Mouse (Mus musculus): ENCODE data around the gene Smtnl2. TPM values are rescaled to one million over a fixed set of nuclear protein-coding genes. Genes with fewer than 3 reads are reported as not detected.

The Smtnl2 gene
- polyA plus RNA-seq, 1 experiment, result 2.7 TPM

GRCm38 (mm10) chr11:72354971-72355728, 56.4 kb downstream of the Smtnl2 start:
- 30% methylated on average over 20 of the region's 20 CpGs for WGBS
- no peak overlapping the region for H3K4me3 ChIP-seq (ENCODE audit: control insufficient read depth, insufficient read depth, low read length)
- no peaks in the 10 kb centered on the region; the same call in 1 of the 2 replicates for H3K4me1 ChIP-seq (replicated peaks; ENCODE audit: control insufficient read depth, insufficient read depth, low read length)
- TF ChIP-seq POLR2A (IDR thresholded peaks at IDR 0.05; ENCODE audit: control insufficient read depth, extremely low read depth, insufficient read depth, low read length, poor library complexity) (no peak), CTCF (IDR thresholded peaks at IDR 0.05; ENCODE audit: borderline replicate concordance, control insufficient read depth, extremely low read depth, insufficient read depth, low read length, poor library complexity) (peak; percentile 90)
- H3K36me3 ChIP-seq (ENCODE audit: control insufficient read depth, insufficient read depth, low read length), result no peaks in the 10 kb centered on the region
- no peak overlapping the region for H3K27ac ChIP-seq (ENCODE audit: control insufficient read depth, insufficient read depth, low read length)
- peak; percentile 73 for DNase-seq
- H3K27me3 ChIP-seq (ENCODE audit: control insufficient read depth, insufficient read depth, low read length), result no peaks in the 10 kb centered on the region

DNA sequence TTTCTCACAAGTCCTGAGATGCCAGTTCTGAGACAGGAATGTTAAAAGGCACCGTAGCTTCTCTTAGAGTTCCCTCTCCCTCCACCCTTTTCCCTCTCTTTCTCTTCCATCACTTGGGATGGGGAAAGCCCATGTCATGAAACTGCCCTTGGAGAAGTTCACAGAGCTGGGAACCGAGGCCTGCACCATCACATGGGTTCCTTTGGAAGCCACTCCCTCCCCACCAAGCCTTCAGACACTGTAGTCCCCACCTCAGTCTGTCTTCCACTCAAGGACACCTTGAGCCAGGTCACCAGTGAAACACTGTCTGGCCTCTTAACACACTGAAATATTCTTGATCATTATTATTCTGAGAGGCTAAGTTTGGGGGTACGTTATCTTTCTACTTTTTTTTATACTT, 58.3 kb downstream of the Smtnl2 start:
- WGBS, result 86% methylated on average over 3 of the region's 3 CpGs
- Histone ChIP-seq H3K4me3 (ENCODE audit: control insufficient read depth, insufficient read depth, low read length) (no peak overlapping the region), H3K36me3 (ENCODE audit: control insufficient read depth, insufficient read depth, low read length) (no peaks in the 10 kb centered on the region), H3K27ac (ENCODE audit: control insufficient read depth, insufficient read depth, low read length) (no peak overlapping the region), H3K27me3 (ENCODE audit: control insufficient read depth, insufficient read depth, low read length) (no peaks in the 10 kb centered on the region), H3K4me1 (replicated peaks; ENCODE audit: control insufficient read depth, insufficient read depth, low read length) (no peaks in the 10 kb centered on the region; the same call in 1 of the 2 replicates)
- TF ChIP-seq CTCF (IDR thresholded peaks at IDR 0.05; ENCODE audit: borderline replicate concordance, control insufficient read depth, extremely low read depth, insufficient read depth, low read length, poor library complexity), result no peak
- no peak for TF ChIP-seq POLR2A (IDR thresholded peaks at IDR 0.05; ENCODE audit: control insufficient read depth, extremely low read depth, insufficient read depth, low read length, poor library complexity)
- no peak for DNase-seq

- no peaks in the 10 kb centered on the region for H3K36me3 ChIP-seq (ENCODE audit: control insufficient read depth, insufficient read depth, low read length)
- H3K4me3 ChIP-seq (ENCODE audit: control insufficient read depth, insufficient read depth, low read length), result no peak overlapping the region
- 19% methylated on average over 1 of the region's 1 CpGs for WGBS
- no peaks in the 10 kb centered on the region; the same call in 1 of the 2 replicates for H3K4me1 ChIP-seq (replicated peaks; ENCODE audit: control insufficient read depth, insufficient read depth, low read length)
- TF ChIP-seq CTCF (IDR thresholded peaks at IDR 0.05; ENCODE audit: borderline replicate concordance, control insufficient read depth, extremely low read depth, insufficient read depth, low read length, poor library complexity) (no peak), POLR2A (IDR thresholded peaks at IDR 0.05; ENCODE audit: control insufficient read depth, extremely low read depth, insufficient read depth, low read length, poor library complexity) (no peak)
- no peaks in the 10 kb centered on the region for H3K27me3 ChIP-seq (ENCODE audit: control insufficient read depth, insufficient read depth, low read length)
- DNase-seq, result no peak
- H3K27ac ChIP-seq (ENCODE audit: control insufficient read depth, insufficient read depth, low read length), result no peak overlapping the region
Observed at GRCm38 (mm10) chr11:72352272-72352671, 59.2 kb downstream of the Smtnl2 start.

- Histone ChIP-seq H3K4me3 (ENCODE audit: control insufficient read depth, insufficient read depth, low read length) (no peak overlapping the region), H3K4me1 (replicated peaks; ENCODE audit: control insufficient read depth, insufficient read depth, low read length) (no peaks in the 10 kb centered on the region), H3K36me3 (ENCODE audit: control insufficient read depth, insufficient read depth, low read length) (no peaks in the 10 kb centered on the region), H3K27me3 (ENCODE audit: control insufficient read depth, insufficient read depth, low read length) (no peaks in the 10 kb centered on the region), H3K27ac (ENCODE audit: control insufficient read depth, insufficient read depth, low read length) (no peak overlapping the region)
- no peak for DNase-seq
- 81% methylated on average over 4 of the region's 4 CpGs for WGBS
- no peak for TF ChIP-seq CTCF (IDR thresholded peaks at IDR 0.05; ENCODE audit: borderline replicate concordance, control insufficient read depth, extremely low read depth, insufficient read depth, low read length, poor library complexity)
- TF ChIP-seq POLR2A (IDR thresholded peaks at IDR 0.05; ENCODE audit: control insufficient read depth, extremely low read depth, insufficient read depth, low read length, poor library complexity), result no peak
Observed at GRCm38 (mm10) chr11:72349652-72350051, 61.9 kb downstream of the Smtnl2 start.

DNA sequence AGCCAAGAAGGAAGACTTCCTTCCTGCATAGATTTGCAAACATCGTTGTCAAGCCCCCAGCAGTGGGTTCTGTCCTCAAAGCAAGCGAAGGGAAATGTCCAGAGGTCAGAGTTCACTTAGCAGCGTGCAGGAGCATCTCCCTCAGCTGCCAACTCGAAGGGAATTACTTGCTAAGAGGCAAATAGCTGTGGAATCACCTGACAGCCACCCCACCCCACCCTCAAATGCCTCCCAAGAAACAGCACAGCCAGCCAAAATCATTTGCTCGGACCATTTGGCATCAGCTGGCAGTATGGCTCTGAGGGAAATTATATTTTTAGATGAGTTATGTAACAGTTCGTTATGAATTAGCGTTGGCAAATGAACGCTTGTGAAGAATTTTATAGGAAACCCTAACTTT, 62.5 kb downstream of the Smtnl2 start:
- WGBS, result 71% methylated on average over 8 of the region's 8 CpGs
- Histone ChIP-seq H3K36me3 (ENCODE audit: control insufficient read depth, insufficient read depth, low read length) (no peaks in the 10 kb centered on the region), H3K4me3 (ENCODE audit: control insufficient read depth, insufficient read depth, low read length) (no peak overlapping the region), H3K27ac (ENCODE audit: control insufficient read depth, insufficient read depth, low read length) (no peak overlapping the region), H3K4me1 (replicated peaks; ENCODE audit: control insufficient read depth, insufficient read depth, low read length) (no peaks in the 10 kb centered on the region), H3K27me3 (ENCODE audit: control insufficient read depth, insufficient read depth, low read length) (no peaks in the 10 kb centered on the region)
- TF ChIP-seq CTCF (IDR thresholded peaks at IDR 0.05; ENCODE audit: borderline replicate concordance, control insufficient read depth, extremely low read depth, insufficient read depth, low read length, poor library complexity), result no peak
- no peak for TF ChIP-seq POLR2A (IDR thresholded peaks at IDR 0.05; ENCODE audit: control insufficient read depth, extremely low read depth, insufficient read depth, low read length, poor library complexity)
- no peak for DNase-seq

GRCm38 (mm10) chr11:72348563-72348962, 63.0 kb downstream of the Smtnl2 start:
- H3K36me3 ChIP-seq (ENCODE audit: control insufficient read depth, insufficient read depth, low read length), result no peaks in the 10 kb centered on the region
- WGBS, result 71% methylated on average over 10 of the region's 10 CpGs

More at GRCm38 (mm10) chr11:72348563-72348962, 63.0 kb downstream of the Smtnl2 start:
- no peak overlapping the region for H3K27ac ChIP-seq (ENCODE audit: control insufficient read depth, insufficient read depth, low read length)
- no peak overlapping the region for H3K4me3 ChIP-seq (ENCODE audit: control insufficient read depth, insufficient read depth, low read length)
- no peak for DNase-seq
- TF ChIP-seq CTCF (IDR thresholded peaks at IDR 0.05; ENCODE audit: borderline replicate concordance, control insufficient read depth, extremely low read depth, insufficient read depth, low read length, poor library complexity), result no peak
- no peak for TF ChIP-seq POLR2A (IDR thresholded peaks at IDR 0.05; ENCODE audit: control insufficient read depth, extremely low read depth, insufficient read depth, low read length, poor library complexity)
- no peaks in the 10 kb centered on the region for H3K4me1 ChIP-seq (replicated peaks; ENCODE audit: control insufficient read depth, insufficient read depth, low read length)
- no peaks in the 10 kb centered on the region for H3K27me3 ChIP-seq (ENCODE audit: control insufficient read depth, insufficient read depth, low read length)

Measured in thymus, adult 2 months (tissue).